ENCODE assay signal across 17 mouse cellular contexts in genomic region chr14:36748130-36748883, GRCm38 (mm10).
DNase-seq lines count a peak whose midpoint lies in the region; ATAC-seq lines count a peak whose summit lies in the region.
"Had no signal": no experiment of that assay in that cellular context is flagged by ENCODE, and none has a peak within 500 bp of the region (broad histone marks: within the 10 kb centered on the region; RNA-seq: fewer than 3 reads in every experiment).

No protein-coding gene starts in this region.

- H3K4me2 ChIP-seq in forebrain, embryonic 14.5 days (ENCODE audit: low read length) = no peak overlapping the region
- no peak overlapping the region for H3K4me2 ChIP-seq in forebrain, embryonic 12.5 days
- H3K4me2 ChIP-seq: midbrain, embryonic 12.5 days had no signal

- no peak overlapping the region for H3K27ac ChIP-seq in forebrain, embryonic 14.5 days (ENCODE audit: low read depth, low read length)
- no peak overlapping the region for H3K27ac ChIP-seq in forebrain, embryonic 12.5 days
- H3K27ac ChIP-seq: heart, embryonic 10.5 days; midbrain, embryonic 12.5 days had no signal

- 66% methylated on average over 6 of the region's 6 CpGs for WGBS in forebrain, embryonic 14.5 days
- WGBS in forebrain, embryonic 12.5 days = 87% methylated on average over 6 of the region's 6 CpGs

- peak; percentile 61 for DNase-seq in forebrain, embryonic 14.5 days (ENCODE audit: low spot score)
- DNase-seq in layer of hippocampus, adult 11-12 months (ENCODE audit: low spot score) = peak; percentile 10
- peak; percentile 34 to 42 for DNase-seq in left cerebral cortex, postnatal 10 days (ENCODE audit: extremely low spot score in 1 of 2, low spot score in 2 of 2)
- DNase-seq in right cerebral cortex, postnatal 4 days = peak; percentile 60
- DNase-seq in spleen, adult 12 weeks (ENCODE audit: low spot score) = no peak
- no peak for DNase-seq in adrenal gland, adult 8-10 months
- no peak for DNase-seq in lung, postnatal 36 days
- DNase-seq: adrenal gland, postnatal 36 days; gastrocnemius, postnatal 14 days; kidney, adult 11 months; kidney, postnatal 4 days; lung, postnatal 10 days; thymus, adult 18-20 months had no signal

- intact Hi-C loops in left cerebral cortex, postnatal 10 days (cut with DNase I) = no loop called here

- H3K4me1 ChIP-seq in forebrain, embryonic 14.5 days (ENCODE audit: control insufficient read depth, insufficient read depth, low read length) = no peaks in the 10 kb centered on the region
- H3K4me1 ChIP-seq in forebrain, embryonic 12.5 days = no peaks in the 10 kb centered on the region
- H3K4me1 ChIP-seq: heart, embryonic 10.5 days; midbrain, embryonic 12.5 days had no signal

- peak; percentile 80 for ATAC-seq in forebrain, embryonic 14.5 days
- ATAC-seq in forebrain, embryonic 12.5 days (ENCODE audit: low FRiP score) = no peak

- no peaks in the 10 kb centered on the region for H3K36me3 ChIP-seq in forebrain, embryonic 14.5 days (ENCODE audit: control insufficient read depth, insufficient read depth, low read length)
- H3K36me3 ChIP-seq in forebrain, embryonic 12.5 days (replicated peaks) = no peaks in the 10 kb centered on the region
- H3K36me3 ChIP-seq: G1E; heart, embryonic 10.5 days; midbrain, embryonic 12.5 days had no signal

- H3K4me3 ChIP-seq in forebrain, embryonic 14.5 days (ENCODE audit: low read depth, low read length) = no peak overlapping the region
- H3K4me3 ChIP-seq in forebrain, embryonic 12.5 days (replicated peaks) = no peak overlapping the region
- H3K4me3 ChIP-seq: heart, embryonic 10.5 days; midbrain, embryonic 12.5 days had no signal

- no peaks in the 10 kb centered on the region for H3K27me3 ChIP-seq in forebrain, embryonic 14.5 days (replicated peaks; ENCODE audit: control insufficient read depth, insufficient read depth, low read length)
- H3K27me3 ChIP-seq in forebrain, embryonic 12.5 days = no peaks in the 10 kb centered on the region
- H3K27me3 ChIP-seq: midbrain, embryonic 12.5 days had no signal

- H3K9me3 ChIP-seq in forebrain, embryonic 14.5 days (replicated peaks; ENCODE audit: control insufficient read depth, low read length) = no peaks in the 10 kb centered on the region
- H3K9me3 ChIP-seq in forebrain, embryonic 12.5 days = 0 out of 2 replicates have a peak, but pooled peaks cover 3% of the 10 kb centered on the region
- H3K9me3 ChIP-seq: G1E; heart, embryonic 10.5 days had no signal

- no peak overlapping the region for H3K9ac ChIP-seq in forebrain, embryonic 14.5 days (ENCODE audit: low read length)
- H3K9ac ChIP-seq in forebrain, embryonic 12.5 days = no peak overlapping the region
- H3K9ac ChIP-seq: midbrain, embryonic 12.5 days had no signal

Comparison
In these comparisons a context has a peak if more than half of its experiments do, and no peak if none do; other contexts are left out.
1. DNase-seq: peak in forebrain, embryonic 14.5 days (single experiment), layer of hippocampus, adult 11-12 months (single experiment), left cerebral cortex, postnatal 10 days (2 of 2) and right cerebral cortex, postnatal 4 days (single experiment); none in spleen, adult 12 weeks (single experiment), adrenal gland, adult 8-10 months (single experiment) and lung, postnatal 36 days (single experiment).